Comparison of ENCODE assay signal across 14 mouse cellular contexts in the genomic region with DNA sequence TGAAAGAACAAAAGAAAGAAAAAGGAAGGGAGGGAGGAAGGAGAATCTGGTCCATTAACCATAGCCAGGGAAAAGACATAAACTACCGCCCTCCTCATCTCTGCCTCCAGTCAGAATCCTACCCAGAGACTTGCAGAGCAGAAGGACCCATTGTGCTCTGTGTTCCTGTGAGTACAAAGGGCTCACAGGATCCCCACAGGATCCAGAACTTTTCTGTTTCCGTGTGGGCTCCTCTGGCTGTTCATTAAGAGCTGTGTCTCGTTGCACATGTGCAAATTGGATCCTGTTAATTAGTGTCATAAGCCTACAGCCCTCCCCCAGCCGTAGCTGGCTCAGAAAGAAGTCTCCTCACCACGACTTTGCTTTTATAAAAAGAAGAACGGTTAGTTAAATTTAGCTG. TPM values are rescaled to one million over a fixed set of nuclear protein-coding genes. Genes with fewer than 3 reads are reported as not detected.
DNase-seq lines count a peak whose midpoint lies in the region; ATAC-seq lines count a peak whose summit lies in the region.
"Had no signal": no experiment of that assay in that cellular context is flagged by ENCODE, and none has a peak within 500 bp of the region (broad histone marks: within the 10 kb centered on the region; RNA-seq: fewer than 3 reads in every experiment).

No protein-coding gene starts in this region.

- peaks cover 13% of the 10 kb centered on the region for H3K4me1 ChIP-seq in limb, embryonic 12.5 days (replicated peaks)
- peaks cover 4% of the 10 kb centered on the region; the same call in 1 of the 2 replicates for H3K4me1 ChIP-seq in limb, embryonic 10.5 days
- peaks cover 26% of the 10 kb centered on the region for H3K4me1 ChIP-seq in forebrain, embryonic 15.5 days
- 0 out of 2 replicates have a peak, but pooled peaks cover 6% of the 10 kb centered on the region for H3K4me1 ChIP-seq in kidney, embryonic 14.5 days (ENCODE audit: control insufficient read depth, insufficient read depth, low read length)
- peaks cover 10% of the 10 kb centered on the region; the same call in 1 of the 2 replicates for H3K4me1 ChIP-seq in neural tube, embryonic 14.5 days (ENCODE audit: control insufficient read depth, insufficient read depth, low read length)
- H3K4me1 ChIP-seq: embryonic facial prominence, embryonic 12.5 days had no signal

- no peak for DNase-seq in limb, embryonic 10.5 days (ENCODE audit: low spot score)
- no peak for DNase-seq in embryo, embryonic 10 days (ENCODE audit: low spot score)
- DNase-seq in urinary bladder, postnatal 36 days (ENCODE audit: low spot score in 2 of 2), result no peak
- DNase-seq: adrenal gland, postnatal 25 days; cerebellum, adult 9-10 months; thymus, adult 18-20 months had no signal

- H3K27me3 ChIP-seq in limb, embryonic 12.5 days, result no peaks in the 10 kb centered on the region
- no peaks in the 10 kb centered on the region for H3K27me3 ChIP-seq in limb, embryonic 10.5 days (ENCODE audit: low read depth, poor library complexity, severe bottlenecking)
- no peaks in the 10 kb centered on the region for H3K27me3 ChIP-seq in forebrain, embryonic 15.5 days
- no peaks in the 10 kb centered on the region for H3K27me3 ChIP-seq in kidney, embryonic 14.5 days (ENCODE audit: control insufficient read depth, insufficient read depth, low read length)
- no peaks in the 10 kb centered on the region for H3K27me3 ChIP-seq in neural tube, embryonic 14.5 days (ENCODE audit: control insufficient read depth, insufficient read depth, low read length)
- H3K27me3 ChIP-seq: embryonic facial prominence, embryonic 12.5 days; heart, embryonic 13.5 days had no signal

- WGBS in limb, embryonic 12.5 days, result 62% methylated on average over 6 of the region's 6 CpGs
- 78% methylated on average over 6 of the region's 6 CpGs for WGBS in limb, embryonic 10.5 days
- 9% methylated on average over 6 of the region's 6 CpGs for WGBS in forebrain, embryonic 15.5 days
- 58% methylated on average over 6 of the region's 6 CpGs for WGBS in kidney, embryonic 14.5 days
- 31% methylated on average over 6 of the region's 6 CpGs for WGBS in neural tube, embryonic 14.5 days

- H3K9ac ChIP-seq in limb, embryonic 12.5 days (replicated peaks), result no peak overlapping the region
- H3K9ac ChIP-seq in forebrain, embryonic 15.5 days (replicated peaks), result no peak overlapping the region
- H3K9ac ChIP-seq in kidney, embryonic 14.5 days (ENCODE audit: low read depth, low read length), result no peak overlapping the region
- no peak overlapping the region for H3K9ac ChIP-seq in neural tube, embryonic 14.5 days (replicated peaks; ENCODE audit: low read depth, low read length)
- H3K9ac ChIP-seq: embryonic facial prominence, embryonic 12.5 days; heart, embryonic 13.5 days; liver, embryonic 14.5 days had no signal

- H3K4me3 ChIP-seq in limb, embryonic 12.5 days (replicated peaks), result no peak overlapping the region
- H3K4me3 ChIP-seq in limb, embryonic 10.5 days, result no peak overlapping the region
- H3K4me3 ChIP-seq in forebrain, embryonic 15.5 days, result no peak overlapping the region
- H3K4me3 ChIP-seq in kidney, embryonic 14.5 days (ENCODE audit: low read length), result no peak overlapping the region
- no peak overlapping the region for H3K4me3 ChIP-seq in neural tube, embryonic 14.5 days (ENCODE audit: low read depth, low read length)
- H3K4me3 ChIP-seq: embryonic facial prominence, embryonic 12.5 days; heart, embryonic 13.5 days had no signal

- ATAC-seq in limb, embryonic 12.5 days (ENCODE audit: insufficient number of reproducible peaks, insufficient read depth, low FRiP score, low TSS enrichment, low read depth), result no peak
- ATAC-seq in forebrain, embryonic 15.5 days (replicated peaks), result no peak
- ATAC-seq in kidney, embryonic 14.5 days (ENCODE audit: low FRiP score, low TSS enrichment), result no peak
- peak; percentile 52; the same call in 1 of the 2 replicates for ATAC-seq in neural tube, embryonic 14.5 days (ENCODE audit: low read depth)
- ATAC-seq: intestine, embryonic 16.5 days had no signal

- 0 out of 2 replicates have a peak overlapping the region, but pooled peaks have one; percentile 1 for H3K27ac ChIP-seq in limb, embryonic 12.5 days
- no peak overlapping the region for H3K27ac ChIP-seq in limb, embryonic 10.5 days
- H3K27ac ChIP-seq in forebrain, embryonic 15.5 days (replicated peaks), result peak overlapping the region; percentile 60
- peak overlapping the region; percentile 42; the same call in 1 of the 2 replicates for H3K27ac ChIP-seq in kidney, embryonic 14.5 days (ENCODE audit: low read depth, low read length)
- peak overlapping the region; percentile 63; the same call in 1 of the 2 replicates for H3K27ac ChIP-seq in neural tube, embryonic 14.5 days (ENCODE audit: low read depth, low read length)
- H3K27ac ChIP-seq: embryonic facial prominence, embryonic 12.5 days; heart, embryonic 13.5 days; liver, embryonic 14.5 days had no signal

- peaks cover 81% of the 10 kb centered on the region for H3K36me3 ChIP-seq in limb, embryonic 12.5 days
- peaks cover 88% of the 10 kb centered on the region for H3K36me3 ChIP-seq in limb, embryonic 10.5 days
- H3K36me3 ChIP-seq in forebrain, embryonic 15.5 days, result peaks cover 57% of the 10 kb centered on the region
- H3K36me3 ChIP-seq in kidney, embryonic 14.5 days (ENCODE audit: control insufficient read depth, insufficient read depth, low read length), result peaks cover 54% of the 10 kb centered on the region
- peaks cover 27% of the 10 kb centered on the region for H3K36me3 ChIP-seq in neural tube, embryonic 14.5 days (ENCODE audit: control insufficient read depth, insufficient read depth, low read length)

- no peaks in the 10 kb centered on the region for H3K9me3 ChIP-seq in limb, embryonic 12.5 days
- H3K9me3 ChIP-seq in limb, embryonic 10.5 days (replicated peaks), result no peaks in the 10 kb centered on the region
- no peaks in the 10 kb centered on the region for H3K9me3 ChIP-seq in forebrain, embryonic 15.5 days
- H3K9me3 ChIP-seq in kidney, embryonic 14.5 days (ENCODE audit: control insufficient read depth, low read length), result no peaks in the 10 kb centered on the region
- no peaks in the 10 kb centered on the region for H3K9me3 ChIP-seq in neural tube, embryonic 14.5 days (ENCODE audit: control insufficient read depth, low read length)
- H3K9me3 ChIP-seq: embryonic facial prominence, embryonic 12.5 days; heart, embryonic 13.5 days had no signal

- H3K4me2 ChIP-seq in limb, embryonic 12.5 days, result no peak overlapping the region
- H3K4me2 ChIP-seq in forebrain, embryonic 15.5 days (replicated peaks), result no peak overlapping the region
- H3K4me2 ChIP-seq in kidney, embryonic 14.5 days (replicated peaks; ENCODE audit: low read depth, low read length), result no peak overlapping the region
- no peak overlapping the region for H3K4me2 ChIP-seq in neural tube, embryonic 14.5 days (ENCODE audit: low read depth, low read length)
- H3K4me2 ChIP-seq: embryonic facial prominence, embryonic 12.5 days; heart, embryonic 13.5 days had no signal

RNA-seq across cellular contexts. Expression of a gene that starts 41.0 kb away (rescaled TPM):
- not detected in 2 replicates for polyA plus RNA-seq in limb, embryonic 12.5 days (2016; fragmentation: Nextera tagmentation; extraction: Ambion mirVana)
- polyA plus RNA-seq in limb, embryonic 10.5 days (2016; fragmentation: Nextera tagmentation; extraction: Ambion mirVana), result not detected in 2 replicates
- not detected in 2 replicates for polyA plus RNA-seq in forebrain, embryonic 15.5 days (2015; fragmentation: Nextera tagmentation; extraction: Ambion mirVana)
- not detected in 2 replicates for polyA plus RNA-seq in kidney, embryonic 14.5 days (2014; fragmentation: Nextera tagmentation; extraction: Ambion mirVana)
- polyA plus RNA-seq in neural tube, embryonic 14.5 days (2014; fragmentation: Nextera tagmentation; extraction: Ambion mirVana), result 0.18 TPM in 1 of 2 replicates, not detected in the other
